Mouse (Mus musculus) Muller cell, postnatal 12 days (primary cell): ENCODE measurements around the gene Slc44a4.
A peak's percentile ranks its signal among the peaks of the same experiment; 100 is the strongest.

ENCODE experiments used
- DNase-seq: peaks from one replicate; pipeline ENCODE4 v3.0.0-alpha.2; 2015; ENCODE audit errors: inconsistent ontology term

The Slc44a4 gene

DNA sequence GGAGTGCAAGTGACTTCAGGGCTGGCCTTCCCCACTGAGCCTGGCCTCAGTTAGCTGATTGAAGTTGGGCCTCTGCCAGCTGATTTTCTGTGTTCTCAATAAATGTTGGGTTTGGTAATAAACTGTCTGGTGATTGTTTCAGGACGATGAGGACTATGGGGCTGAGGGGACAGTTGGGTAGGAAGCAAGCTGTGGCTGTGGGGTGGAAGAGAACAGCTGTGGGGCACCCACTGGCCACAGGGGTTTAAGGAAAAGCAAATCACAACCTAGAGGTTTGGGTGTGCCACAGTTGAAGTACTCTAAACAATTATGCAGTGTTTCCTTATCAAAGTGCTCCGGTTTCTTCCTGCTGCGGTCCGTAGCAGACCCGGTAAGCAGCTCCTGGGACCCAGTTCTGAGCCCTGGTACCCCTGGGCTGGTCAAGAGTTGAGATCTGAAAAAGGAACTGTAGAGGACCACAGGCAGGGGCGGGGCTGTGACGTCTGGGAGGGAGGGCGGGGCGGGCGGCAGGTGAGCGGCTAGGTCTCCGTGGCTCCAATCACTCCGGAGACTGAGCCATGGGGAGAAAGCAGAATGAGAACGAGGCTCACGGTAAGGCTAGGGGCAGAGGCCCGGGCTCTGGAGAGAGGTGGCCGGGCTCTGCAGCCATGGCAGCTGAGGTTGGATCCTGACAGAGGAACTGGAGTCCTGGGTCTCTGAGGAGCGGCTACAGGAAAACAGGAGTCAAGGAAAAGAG, at the start of gene Slc44a4:
Gene Slc44a4 (plus strand): TSS at position 537 of the 736 bp plus-strand sequence.
- no peak for DNase-seq

DNA sequence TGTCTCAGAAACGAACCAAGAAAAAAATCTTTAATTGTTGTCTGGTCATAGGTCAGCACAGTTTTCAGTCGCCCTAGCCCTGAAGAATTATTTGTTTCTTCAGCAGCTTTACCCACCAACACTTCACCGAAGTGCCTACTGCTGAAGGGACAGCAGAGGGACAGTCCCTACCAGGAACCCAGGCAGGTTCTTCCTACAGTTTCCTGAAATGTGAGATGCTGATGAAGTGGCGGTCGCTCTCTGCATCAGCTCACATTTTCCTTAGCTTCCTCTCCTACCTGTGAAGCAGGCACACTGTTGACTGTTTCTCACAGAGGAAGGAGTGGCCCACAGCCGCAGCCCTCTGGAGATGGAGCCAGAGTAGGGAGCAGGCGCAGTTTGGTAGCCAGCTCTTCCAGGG, 48.3 kb upstream of the Slc44a4 start:
- DNase-seq = no peak

DNA sequence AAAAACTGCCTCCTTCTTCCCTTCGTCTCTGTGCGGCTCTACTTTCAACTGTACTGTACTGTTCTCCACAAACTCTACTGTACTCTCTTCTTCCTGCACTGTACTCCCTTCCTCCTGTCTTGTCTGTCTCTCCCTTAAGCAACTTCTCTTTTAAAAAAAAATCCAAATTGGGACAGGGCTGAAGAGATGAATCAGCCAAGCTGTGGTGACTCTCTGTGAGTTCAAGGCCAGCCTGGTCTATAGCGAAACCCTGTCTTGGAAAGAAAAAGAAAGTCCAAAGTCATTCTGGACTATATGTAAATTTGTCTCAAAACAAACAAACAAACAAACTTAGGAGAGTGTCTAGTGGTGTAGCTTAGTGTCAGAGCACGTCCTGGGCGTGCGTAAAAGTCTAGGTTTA, 39.9 kb upstream of the Slc44a4 start:
- DNase-seq = no peak

DNA sequence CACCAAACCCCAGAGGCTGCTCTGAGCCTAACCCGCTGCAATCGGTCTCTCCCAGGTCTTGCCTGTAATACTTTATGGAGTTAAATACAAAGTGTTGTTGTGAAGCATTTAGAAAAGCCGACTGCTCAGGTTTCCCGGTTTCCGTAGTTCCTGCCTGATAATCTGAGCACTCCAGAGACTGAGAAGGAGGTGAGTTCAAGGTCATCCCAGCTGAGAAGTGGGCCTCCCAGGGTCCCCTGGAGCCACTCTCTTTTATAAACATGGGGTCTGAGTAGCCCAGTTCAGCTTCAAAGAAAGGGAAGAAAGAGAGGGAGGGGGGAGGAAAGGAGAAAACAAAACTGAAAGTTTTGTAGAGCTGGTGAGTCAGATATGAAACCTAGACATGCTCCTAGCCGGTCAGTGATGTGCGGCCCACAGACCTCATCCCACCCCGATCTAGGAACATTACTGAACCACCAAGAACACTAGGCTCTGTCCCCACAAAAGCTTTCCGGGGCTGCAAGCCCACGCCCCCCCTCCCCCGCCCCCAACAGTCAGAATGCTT, 34.9 kb upstream of the Slc44a4 start, which contains the start of gene Zbtb12:
Gene Zbtb12 (plus strand): TSS at position 148 of the 544 bp plus-strand sequence.
- DNase-seq = no peak

DNA sequence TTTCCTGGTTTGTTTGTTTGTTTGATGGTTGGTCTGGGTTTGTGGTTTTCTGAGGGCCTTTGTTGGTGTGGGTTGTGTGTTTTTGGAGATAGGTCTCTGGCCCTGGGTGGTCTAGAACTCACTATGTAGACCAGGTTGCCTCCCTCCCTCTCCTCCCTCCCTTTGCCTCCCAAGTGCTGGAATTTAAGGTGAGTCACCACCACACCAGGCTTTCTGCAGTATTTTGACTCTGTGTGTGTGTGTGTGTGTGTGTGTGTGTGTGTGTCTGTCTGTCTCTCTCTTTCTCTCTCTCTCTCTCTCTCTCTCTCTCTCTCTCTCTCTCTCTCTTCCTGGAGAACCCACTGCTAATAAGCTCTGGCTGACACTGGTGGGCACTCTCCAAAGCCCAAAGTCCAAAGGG, 33.1 kb upstream of the Slc44a4 start:
- no peak for DNase-seq

DNA sequence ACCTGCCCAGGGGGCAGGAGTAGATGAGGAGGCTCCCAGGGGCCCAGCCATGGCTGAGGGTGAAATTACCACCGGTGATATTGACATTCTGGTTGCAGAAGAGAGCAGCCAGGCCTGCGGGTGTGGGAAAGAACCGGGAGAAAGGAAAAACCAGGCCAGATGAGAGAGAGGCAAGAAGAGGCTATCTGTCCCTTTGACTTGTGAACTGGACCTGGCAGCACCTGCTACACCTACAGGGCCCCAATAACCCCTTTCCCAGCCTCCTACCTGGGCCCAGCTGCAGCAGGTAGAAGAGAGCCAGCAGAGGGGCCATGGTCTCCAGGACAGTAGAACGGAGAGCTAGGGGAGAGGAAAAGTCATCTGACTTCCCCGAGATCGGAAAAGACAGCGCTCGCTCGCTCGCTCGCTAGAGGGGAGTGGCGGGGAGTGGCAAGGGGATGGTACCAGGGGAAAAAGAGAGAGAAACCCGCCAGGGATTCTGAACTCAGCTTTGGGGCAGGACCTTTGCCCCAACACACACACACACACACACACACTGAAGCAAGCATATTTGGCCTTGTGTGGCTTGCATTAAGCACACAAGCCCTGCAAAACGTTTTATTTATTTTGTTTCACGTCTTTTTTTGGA, 32.5 kb upstream of the Slc44a4 start, which contains the start of gene Gm20547:
Gene Gm20547 (minus strand): TSS at position 360 of the 628 bp plus-strand sequence.
- no peak for DNase-seq

DNA sequence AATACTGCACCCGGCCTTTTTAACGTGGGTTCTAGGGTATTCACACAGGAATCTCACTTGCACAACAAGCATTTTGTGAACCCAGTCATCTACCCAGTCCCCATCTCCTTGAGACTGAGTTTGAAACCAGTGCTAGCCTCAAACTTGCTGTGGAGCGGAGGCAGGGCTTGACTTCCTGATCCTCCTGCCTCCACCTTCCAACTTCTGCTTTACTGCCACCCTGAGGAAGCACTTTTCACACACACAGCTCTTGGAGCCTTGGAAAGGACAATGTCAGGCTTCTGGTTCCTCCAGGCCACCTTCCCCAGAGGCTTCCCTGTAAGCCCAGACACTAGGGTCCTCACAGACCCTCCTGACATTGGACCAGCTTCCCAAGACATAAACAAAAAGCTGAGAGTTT, 30.9 kb upstream of the Slc44a4 start:
- DNase-seq = no peak

DNA sequence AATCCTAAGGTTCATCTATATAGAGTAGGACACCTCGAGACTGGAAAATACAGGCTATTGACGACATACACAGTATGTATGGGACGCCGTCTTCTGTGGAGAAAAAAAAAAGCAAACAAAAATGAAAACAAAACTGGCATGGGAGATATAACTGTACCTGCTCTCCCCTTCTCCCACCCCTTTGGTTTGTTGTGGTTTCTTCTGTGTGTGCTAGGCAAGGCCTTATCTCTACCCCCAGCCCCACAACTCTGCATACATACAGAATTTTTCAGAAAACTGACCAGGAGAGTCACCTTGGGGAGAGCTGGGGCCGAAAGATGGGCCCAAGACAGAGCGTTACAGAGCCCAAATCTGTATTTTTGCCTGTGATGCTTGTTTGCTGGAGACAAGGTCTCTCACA, 29.6 kb upstream of the Slc44a4 start:
- DNase-seq = no peak

DNA sequence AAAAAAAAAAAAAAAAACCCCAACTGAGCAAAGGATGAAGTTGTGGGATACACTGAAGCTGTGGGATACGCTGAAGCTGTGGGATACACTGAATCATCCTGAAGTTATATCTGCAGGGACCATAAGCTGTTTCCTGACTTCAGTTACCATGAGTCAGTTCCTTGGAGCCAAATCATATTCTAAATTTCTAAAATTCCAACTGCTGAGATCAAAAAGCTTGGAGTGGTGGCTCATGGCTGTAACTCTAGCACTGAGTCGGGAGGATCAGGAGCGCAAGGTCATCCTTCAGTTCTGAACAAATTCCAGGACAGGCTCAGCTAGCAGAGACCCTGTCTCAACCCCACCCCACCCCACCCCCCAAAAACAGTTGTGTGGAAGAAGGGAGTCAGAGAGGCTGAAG, 28.7 kb upstream of the Slc44a4 start:
- peak; percentile 60 for DNase-seq

DNA sequence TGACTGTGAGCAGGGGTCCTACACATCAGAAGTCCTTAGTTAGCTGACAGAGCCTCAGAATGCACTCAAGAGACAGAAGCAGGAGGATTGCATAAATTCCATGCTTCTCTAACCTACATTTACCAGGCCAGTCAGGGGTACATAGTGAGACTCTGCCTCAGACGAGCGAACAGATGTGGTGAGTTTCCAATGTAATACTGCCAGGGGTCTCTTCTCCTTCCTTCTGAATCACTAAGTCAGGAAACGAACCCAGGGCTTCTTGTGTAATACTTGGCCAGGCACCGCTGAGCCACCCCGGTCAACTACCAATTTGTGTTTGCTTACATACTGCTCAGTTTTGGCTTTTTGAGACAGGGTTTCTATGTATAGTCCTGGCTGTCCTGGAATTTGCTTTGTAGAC, 26.3 kb upstream of the Slc44a4 start:
- no peak for DNase-seq

DNA sequence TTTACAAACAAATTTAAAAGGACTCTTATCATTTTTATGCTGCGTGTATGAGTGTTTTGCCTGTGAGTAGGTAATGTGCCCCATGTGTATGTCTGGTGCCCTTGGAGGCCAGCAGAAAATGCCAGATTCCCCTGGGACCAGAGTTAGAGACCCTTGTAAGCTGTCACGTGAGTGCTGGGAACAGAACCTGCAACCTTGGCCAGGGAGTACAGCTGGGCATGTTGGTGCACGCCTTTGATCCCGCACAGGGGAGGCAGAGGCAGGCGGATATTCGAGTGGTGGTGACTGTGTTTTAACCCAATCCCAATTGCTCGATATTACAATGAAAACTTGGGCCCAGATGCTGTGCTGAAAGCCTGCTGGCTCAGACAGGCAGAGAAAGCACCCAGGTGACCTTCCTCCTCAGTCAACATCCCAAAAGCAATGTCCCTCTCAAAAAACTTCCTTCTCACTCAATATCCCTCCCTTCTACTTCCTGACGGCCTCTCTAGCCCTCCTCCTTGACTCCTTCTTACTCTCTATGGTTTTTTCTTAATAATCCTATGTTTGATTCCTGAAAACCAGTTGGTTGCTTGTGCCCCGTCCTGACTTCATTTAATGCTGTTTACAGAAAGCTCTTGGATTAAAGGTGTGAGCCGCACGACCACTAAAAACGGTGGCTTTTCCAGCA, 24.1 kb upstream of the Slc44a4 start:
- DNase-seq = no peak

DNA sequence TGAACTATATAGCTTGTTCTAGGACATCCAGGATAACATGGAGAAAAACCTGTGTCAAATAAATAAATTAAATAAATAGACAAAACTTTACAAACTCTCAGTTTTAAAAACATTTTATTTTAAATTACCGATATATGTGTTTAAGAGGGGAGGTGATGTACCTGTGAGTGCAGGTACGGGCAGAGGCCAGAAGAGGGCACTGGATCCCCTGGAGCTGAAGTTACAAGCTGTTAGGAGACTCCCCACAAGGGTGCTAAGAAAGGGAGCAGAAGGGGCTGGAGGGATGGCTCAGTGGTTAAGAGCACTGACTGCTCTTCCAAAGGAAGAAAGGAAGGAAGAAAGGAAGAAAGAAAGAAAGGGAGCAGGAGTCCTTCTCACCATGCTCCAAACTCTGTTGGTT, 22.9 kb upstream of the Slc44a4 start:
- no peak for DNase-seq

DNA sequence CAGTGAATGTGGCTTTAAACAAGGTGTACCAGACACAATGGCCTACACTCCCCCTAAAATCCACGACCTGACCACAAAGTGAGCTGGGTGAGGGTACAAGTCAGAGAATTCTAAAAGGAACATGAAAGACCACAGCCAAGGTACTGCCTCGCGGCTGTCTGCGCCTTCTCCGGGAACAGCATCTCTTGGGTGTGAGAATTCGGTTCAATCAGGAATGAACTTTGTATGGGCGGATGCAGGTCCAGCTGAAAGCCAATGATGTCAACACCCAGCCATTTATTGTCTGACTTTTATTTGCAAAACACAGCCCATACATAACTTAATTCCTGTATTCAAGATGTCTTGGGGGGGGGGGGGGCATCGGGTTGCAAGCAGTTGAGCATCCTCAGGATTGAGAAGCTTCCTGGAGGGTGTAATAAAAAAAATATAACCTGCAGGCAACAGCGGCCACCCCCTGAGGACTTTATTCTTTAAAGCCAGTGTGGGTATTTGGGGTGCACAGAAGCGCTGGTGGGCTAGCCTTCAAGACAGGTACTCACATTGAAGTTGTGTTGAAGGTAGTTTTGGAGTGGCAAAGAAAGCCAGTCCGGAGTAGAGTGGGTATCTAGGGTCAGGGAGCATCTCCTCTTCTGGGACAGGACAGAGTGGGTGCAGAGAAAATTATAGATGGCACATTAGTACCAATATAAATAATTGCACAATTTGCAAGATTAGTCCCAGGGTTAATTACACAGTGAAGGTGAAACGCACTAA, 21.0 kb upstream of the Slc44a4 start:
- no peak for DNase-seq

DNA sequence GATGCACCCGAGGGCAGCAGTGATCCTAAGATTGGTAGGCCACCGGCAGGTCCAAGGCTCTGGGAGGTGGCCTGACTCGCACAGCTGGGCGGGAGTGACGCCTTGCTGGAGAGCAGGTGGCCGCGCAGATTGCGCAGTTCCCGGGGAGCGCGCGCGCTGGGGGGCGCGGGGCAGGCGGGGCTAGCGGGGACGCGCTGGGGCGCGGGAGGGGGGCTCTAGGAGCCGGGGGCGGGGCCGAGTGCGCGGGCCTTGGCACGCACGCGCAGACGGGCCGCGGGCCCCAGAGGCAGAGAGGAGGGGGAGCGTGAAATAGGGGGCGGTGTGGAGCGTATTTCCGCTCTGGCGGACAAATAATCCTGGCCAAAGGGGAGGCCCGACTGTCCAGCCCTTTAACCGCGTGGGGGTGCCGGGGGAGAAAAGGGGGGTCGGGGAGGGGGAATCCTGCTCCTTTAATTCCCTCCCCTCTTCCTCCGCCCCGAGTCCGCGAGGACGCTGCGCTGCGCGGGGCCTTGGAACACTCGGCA, 20.1 kb upstream of the Slc44a4 start:
- peak; percentile 97 for DNase-seq

DNA sequence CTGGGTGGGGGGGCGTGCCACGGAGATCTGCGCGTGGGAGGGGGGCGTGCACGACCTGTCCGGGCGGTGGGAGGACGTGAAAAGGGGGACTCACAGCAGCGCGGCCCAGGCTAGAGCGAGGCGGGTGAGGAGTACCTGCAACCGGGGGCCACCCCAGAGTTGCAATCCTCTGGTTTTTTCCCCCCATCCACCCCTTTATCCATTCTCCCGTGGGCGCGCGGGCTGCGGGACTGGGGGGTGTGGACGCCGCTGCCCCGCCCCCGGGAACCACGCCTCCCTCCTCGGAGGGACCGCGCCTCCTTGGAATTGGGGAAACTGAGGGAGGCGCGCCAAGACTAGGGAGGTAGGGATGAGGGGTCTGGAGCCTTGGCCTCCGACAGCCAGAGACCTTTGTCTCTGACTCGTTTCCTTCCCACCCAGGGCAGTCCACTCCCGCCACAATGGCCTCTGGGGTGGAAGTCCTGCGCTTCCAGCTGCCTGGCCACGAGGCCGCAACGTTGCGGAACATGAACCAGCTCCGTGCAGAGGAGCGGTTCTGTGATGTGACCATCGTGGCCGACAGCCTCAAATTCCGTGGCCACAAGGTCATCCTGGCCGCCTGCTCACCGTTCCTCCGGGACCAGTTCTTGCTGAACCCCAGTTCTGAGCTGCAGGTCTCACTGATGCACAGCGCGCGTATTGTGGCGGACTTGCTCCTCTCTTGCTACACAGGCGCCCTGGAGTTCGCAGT, 19.3 kb upstream of the Slc44a4 start:
- peak; percentile 58 for DNase-seq

DNA sequence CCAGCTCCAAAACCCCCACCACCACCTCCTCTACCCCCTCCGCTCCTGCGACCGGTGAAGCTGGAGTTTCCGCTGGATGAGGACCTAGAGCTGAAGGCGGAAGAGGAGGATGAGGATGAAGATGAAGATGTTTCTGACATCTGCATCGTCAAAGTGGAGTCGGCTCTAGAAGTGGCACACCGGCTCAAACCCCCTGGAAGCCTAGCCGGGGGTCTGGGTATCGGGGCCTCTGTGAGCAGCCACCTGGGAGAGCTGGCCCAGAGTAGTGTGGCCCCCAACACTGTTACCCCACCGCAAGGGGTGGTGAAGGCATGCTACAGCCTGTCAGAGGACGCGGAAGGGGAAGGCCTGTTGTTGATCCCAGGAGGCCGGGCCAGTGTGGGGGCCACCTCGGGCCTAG, 18.5 kb upstream of the Slc44a4 start:
- DNase-seq = no peak

DNA sequence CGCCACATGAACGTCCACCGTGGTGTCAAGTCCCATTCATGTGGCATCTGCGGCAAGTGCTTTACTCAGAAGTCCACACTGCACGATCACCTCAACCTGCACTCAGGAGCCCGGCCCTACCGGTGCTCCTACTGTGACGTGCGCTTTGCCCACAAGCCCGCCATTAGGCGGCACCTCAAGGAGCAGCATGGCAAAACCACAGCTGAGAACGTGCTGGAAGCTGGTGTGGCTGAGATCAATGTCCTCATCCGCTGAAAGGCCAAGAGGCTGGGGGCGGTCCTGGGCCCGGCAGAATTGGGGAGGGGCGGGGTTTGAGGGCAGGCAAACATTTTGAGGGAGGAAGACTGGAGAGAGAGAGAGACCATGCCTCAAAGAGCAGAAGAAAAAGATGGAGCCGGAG, 17.9 kb upstream of the Slc44a4 start:
- no peak for DNase-seq

DNA sequence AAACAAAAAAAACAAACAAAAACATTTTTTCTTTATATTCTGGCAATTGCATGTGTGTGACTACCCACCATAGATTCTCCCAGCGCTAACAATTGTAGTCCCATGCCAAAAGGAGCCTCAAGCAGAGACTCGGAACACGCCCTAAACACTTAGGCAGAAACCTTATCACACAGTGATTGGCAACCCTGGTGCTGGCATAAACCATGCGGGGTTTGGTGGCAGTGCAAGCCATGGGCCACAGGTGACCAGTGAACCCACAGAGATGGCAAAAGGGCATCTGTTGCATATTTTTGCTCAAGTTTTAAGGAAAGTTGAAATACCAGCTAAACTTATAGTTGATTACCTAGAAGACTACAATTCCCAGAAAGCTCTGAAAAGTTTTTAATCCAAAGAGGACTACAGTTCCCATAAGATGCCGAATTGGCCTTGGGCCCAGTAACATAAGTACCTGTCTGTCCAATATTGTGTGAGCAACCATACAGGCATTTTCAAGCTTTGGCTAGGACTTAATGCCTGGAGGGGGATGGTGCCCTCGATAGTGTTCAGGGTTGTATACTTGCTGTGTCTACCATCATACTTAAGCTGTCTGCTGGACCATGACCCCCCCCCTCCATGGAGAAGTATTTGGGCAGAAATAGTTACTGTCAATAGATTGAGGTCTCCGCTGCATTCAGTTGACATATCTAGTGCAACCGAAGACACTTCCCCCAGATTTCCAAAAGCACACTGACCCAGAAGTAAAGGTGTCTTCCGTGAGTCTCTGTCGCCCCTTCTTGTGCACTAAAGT, 16.7 kb upstream of the Slc44a4 start:
- DNase-seq = no peak

DNA sequence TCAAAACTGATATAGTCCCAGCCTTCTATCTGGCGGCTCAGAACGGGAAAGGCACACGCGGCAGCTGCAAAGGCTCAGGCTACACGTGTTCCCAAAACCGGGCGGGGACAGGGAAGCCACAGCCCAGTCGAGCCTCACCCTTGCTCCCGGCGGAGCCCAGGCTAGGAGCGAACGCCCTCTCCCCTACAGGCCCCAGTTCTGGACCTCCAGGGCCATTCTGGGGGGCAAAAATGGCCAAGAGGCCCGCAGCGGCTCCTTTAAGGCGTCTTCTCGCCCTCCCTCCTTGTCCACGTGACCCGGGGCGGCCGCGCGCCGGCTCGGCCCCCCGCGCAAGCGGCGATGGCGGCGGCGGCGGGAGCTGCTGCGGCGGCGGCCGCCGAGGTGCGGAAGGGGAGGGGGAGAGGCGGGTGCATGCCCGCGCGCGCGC, 16.1 kb upstream of the Slc44a4 start, which contains the start of the genes C2 and Ehmt2:
Gene C2 (minus strand): TSS at position 106 of the 427 bp plus-strand sequence.
Gene Ehmt2 (plus strand): TSS at position 310 of the 427 bp plus-strand sequence.
- peak; percentile 88 for DNase-seq

DNA sequence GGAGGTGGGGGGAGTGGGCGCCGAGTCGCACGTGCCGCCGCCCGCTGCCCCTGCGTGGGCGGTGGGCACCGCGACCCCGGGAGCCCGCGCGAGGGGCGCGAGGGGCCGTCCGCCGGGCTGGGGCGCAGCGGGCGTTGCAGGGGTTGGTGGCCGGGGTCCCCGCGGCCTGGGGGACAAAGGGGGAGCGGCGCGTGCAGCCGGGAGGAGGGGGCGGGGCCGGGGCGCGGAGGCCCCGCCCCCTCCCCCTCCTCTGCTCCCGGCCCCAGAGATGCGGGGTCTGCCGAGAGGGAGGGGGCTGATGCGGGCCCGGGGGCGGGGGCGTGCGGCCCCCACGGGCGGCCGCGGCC, 15.6 kb upstream of the Slc44a4 start:
- peak; percentile 43 for DNase-seq
